Mouse (Mus musculus) heart, adult 9 months (tissue): ENCODE data around the gene Olfr493.

Source experiments
- DNase-seq, 2 experiments: peaks; one replicate each; pipeline ENCODE4 v3.0.0; 2022; ENCODE audit warnings: low spot score in 2 of 2

Olfr493 gene

GRCm38 (mm10) chr7:108346879-108347278 lies at the start of gene Olfr493:
TSS of gene Olfr493 (minus strand) at chr7:108346979.
- no peak for DNase-seq

GRCm38 (mm10) chr7:108392867-108393266 lies 46.1 kb upstream of the Olfr493 start, which contains the start of gene Olfr495:
TSS of gene Olfr495 (plus strand) at chr7:108393167.
- no peak for DNase-seq

GRCm38 (mm10) chr7:108365035-108365434 lies 18.3 kb upstream of the Olfr493 start, which contains the start of gene Olfr494:
TSS of gene Olfr494 (plus strand) at chr7:108365335.
- no peak for DNase-seq

GRCm38 (mm10) chr7:108323574-108323973 lies 23.2 kb downstream of the Olfr493 start, which contains the start of gene Olfr492:
TSS of gene Olfr492 (minus strand) at chr7:108323674.
- no peak for DNase-seq

- no peak for DNase-seq
Observed at GRCm38 (mm10) chr7:108313151-108313550, 33.6 kb downstream of the Olfr493 start, which contains the start of gene Olfr491. TSS of gene Olfr491 (plus strand) at chr7:108313451.
